Mouse (Mus musculus) midbrain, postnatal 0 days (tissue): Measurements from ENCODE around the gene Tnrc6b. TPM values are rescaled to one million over a fixed set of nuclear protein-coding genes. Genes with fewer than 3 reads are reported as not detected.

Source experiments
- ATAC-seq: fragments of 200-750 bp; cut with Nextera tagmentation; 2 replicates; pipeline ENCODE4 v1.8.0; 2017; ENCODE audit warnings: moderate number of reproducible peaks, mild to moderate bottlenecking, moderate TSS enrichment, moderate library complexity; ENCODE audit not compliant: low FRiP score
- DNase-seq: peaks from one replicate; pipeline ENCODE4 v3.0.0-alpha.2; 2015; ENCODE audit warnings: low spot score
- H3K27ac ChIP-seq: fragments of 300-500 bp; sonication (generic); 2 replicates; pipeline ENCODE4 v1.5.1; 2014; ENCODE audit warnings: low read depth, mild to moderate bottlenecking, low read length, mixed read lengths
- H3K27me3 ChIP-seq: fragments of 300-500 bp; sonication (generic); 2 replicates; pipeline ENCODE4 v1.6.1; 2014; ENCODE audit warnings: low read length, control low read depth, mixed read lengths; ENCODE audit not compliant: insufficient read depth
- H3K36me3 ChIP-seq: fragments of 300-500 bp; sonication (generic); 2 replicates; pipeline ENCODE4 v1.6.1; 2014; ENCODE audit warnings: low read length, control low read depth, mixed read lengths; ENCODE audit not compliant: insufficient read depth
- H3K4me1 ChIP-seq: fragments of 300-500 bp; sonication (generic); 2 replicates; pipeline ENCODE4 v1.6.1; 2014; ENCODE audit warnings: mild to moderate bottlenecking, control low read depth, antibody characterized with exemption, low read length, mixed read lengths; ENCODE audit not compliant: insufficient read depth
- H3K4me2 ChIP-seq: fragments of 300-500 bp; sonication (generic); 2 replicates; pipeline ENCODE4 v1.6.1; 2014; ENCODE audit warnings: low read depth, mild to moderate bottlenecking, low read length, mixed read lengths; ENCODE audit not compliant: poor library complexity, severe bottlenecking
- H3K4me3 ChIP-seq: fragments of 300-500 bp; sonication (generic); 2 replicates; pipeline ENCODE4 v1.5.1; 2014; ENCODE audit warnings: low read depth, mild to moderate bottlenecking, low read length, moderate library complexity
- H3K9ac ChIP-seq: fragments of 300-500 bp; sonication (generic); replicated peaks from 2 replicates; pipeline ENCODE4 v1.6.1; 2014; ENCODE audit warnings: mild to moderate bottlenecking, low read length, moderate library complexity, mixed read lengths; ENCODE audit not compliant: poor library complexity, severe bottlenecking
- H3K9me3 ChIP-seq: fragments of 300-500 bp; sonication (generic); 2 replicates; pipeline ENCODE4 v1.6.1; 2016; ENCODE audit warnings: low read length, control low read depth
- CTCF ChIP-seq: IDR thresholded peaks from 2 replicates; pipeline ENCODE4 v1.5.1; 2016; ENCODE audit warnings: antibody characterized with exemption, mild to moderate bottlenecking
- WGBS: fragments of 180-500 bp; shearing (Covaris S2); extraction: QIAGEN DNeasy Blood & Tissue Kit; methylation state at CpG from one replicate; pipeline ENCODE4 v1.1.7; 2014; 5-methylcytosine and 5-hydroxymethylcytosine counted together
- polyA plus RNA-seq: library from polyadenylated mRNA; unstranded; fragments of >200 nt; fragmentation: Nextera tagmentation; extraction: Ambion mirVana; gene quantifications from 2 replicates; pipeline ENCODE4 v1.2.1, GENCODE M21; 2015
- total RNA-seq: library from RNA; depleted of rRNA; stranded (reverse); fragments of >200 nt; gene quantifications from 2 replicates; pipeline ENCODE4 v1.2.3, GENCODE M21; 2014

Tnrc6b gene
- total and polyA plus RNA-seq, 2 experiments from 2014 or later: 26.3 to 30.0 TPM

GRCm38 (mm10) chr15:80938615-80939014, 227.5 kb downstream of the Tnrc6b start:
- Histone ChIP-seq H3K36me3 (peaks cover 2% of the 10 kb centered on the region; the same call in 1 of the 2 replicates), H3K4me3 (no peak overlapping the region), H3K27me3 (no peaks in the 10 kb centered on the region), H3K4me2 (no peak overlapping the region), H3K9me3 (no peaks in the 10 kb centered on the region), H3K27ac (no peak overlapping the region), H3K9ac (no peak overlapping the region), H3K4me1 (no peaks in the 10 kb centered on the region)
- 88% methylated on average over 4 of the region's 4 CpGs for WGBS
- ATAC-seq (no peak), DNase-seq (no peak)
- no peak for TF ChIP-seq CTCF

- ATAC-seq (no peak), DNase-seq (no peak)
- H3K36me3 ChIP-seq: no peaks in the 10 kb centered on the region
- H3K27ac ChIP-seq: no peak overlapping the region
- no peak overlapping the region for H3K9ac ChIP-seq
- no peaks in the 10 kb centered on the region for H3K9me3 ChIP-seq
- no peaks in the 10 kb centered on the region for H3K27me3 ChIP-seq
- 58% methylated on average over 5 of the region's 5 CpGs for WGBS
- H3K4me1 ChIP-seq: no peaks in the 10 kb centered on the region
- TF ChIP-seq CTCF: no peak
- no peak overlapping the region for H3K4me3 ChIP-seq
- no peak overlapping the region for H3K4me2 ChIP-seq
Measured at GRCm38 (mm10) chr15:80939401-80939800, 228.3 kb downstream of the Tnrc6b start.

- H3K9ac ChIP-seq: no peak overlapping the region
- no peak overlapping the region for H3K27ac ChIP-seq
- no peak for ATAC-seq
- no peak overlapping the region for H3K4me2 ChIP-seq
- H3K4me3 ChIP-seq: no peak overlapping the region
- 72% methylated on average over 6 of the region's 6 CpGs for WGBS
- no peaks in the 10 kb centered on the region for H3K9me3 ChIP-seq
- no peaks in the 10 kb centered on the region for H3K36me3 ChIP-seq
- no peak for DNase-seq
- no peaks in the 10 kb centered on the region for H3K4me1 ChIP-seq
- 0 out of 2 replicates have a peak, but pooled peaks have one; percentile 7 for TF ChIP-seq CTCF
- H3K27me3 ChIP-seq: no peaks in the 10 kb centered on the region
Measured at GRCm38 (mm10) chr15:80941468-80942040, 230.4 kb downstream of the Tnrc6b start.

GRCm38 (mm10) chr15:80945851-80946250, 234.7 kb downstream of the Tnrc6b start:
- no peak overlapping the region for H3K27ac ChIP-seq
- peak; percentile 63 for TF ChIP-seq CTCF

GRCm38 (mm10) chr15:80948145-80949135, 237.3 kb downstream of the Tnrc6b start, which contains the start of gene Adsl:
Gene Adsl (plus strand): TSS chr15:80948490.
- Histone ChIP-seq H3K27ac (peak within 1 kb of the TSS; percentile 67), H3K9ac (peak within 1 kb of the TSS; percentile 65), H3K4me1 (peaks cover 4% of the 10 kb centered on the region; the same call in 1 of the 2 replicates), H3K4me3 (peak within 1 kb of the TSS; percentile 83), H3K9me3 (no peaks in the 10 kb centered on the region), H3K36me3 (peaks cover 7% of the 10 kb centered on the region; the same call in 1 of the 2 replicates), H3K27me3 (no peaks in the 10 kb centered on the region), H3K4me2 (peak within 1 kb of the TSS; percentile 68)
- peak; percentile 95 for TF ChIP-seq CTCF
- peak; percentile 93 for DNase-seq
- ATAC-seq: peak; percentile 89
- WGBS: under 1% methylated on average over 63 of the region's 63 CpGs

More at GRCm38 (mm10) chr15:80945851-80946250, 234.7 kb downstream of the Tnrc6b start:
- no peaks in the 10 kb centered on the region for H3K36me3 ChIP-seq
- H3K4me3 ChIP-seq: no peak overlapping the region
- no peaks in the 10 kb centered on the region for H3K9me3 ChIP-seq
- 61% methylated on average over 3 of the region's 3 CpGs for WGBS
- ATAC-seq (no peak), DNase-seq (peak; percentile 64)
- no peaks in the 10 kb centered on the region for H3K27me3 ChIP-seq
- peaks cover 4% of the 10 kb centered on the region; the same call in 1 of the 2 replicates for H3K4me1 ChIP-seq
- H3K9ac ChIP-seq: no peak overlapping the region
- no peak overlapping the region for H3K4me2 ChIP-seq
